Comparison of ENCODE assay signal across 14 mouse cellular contexts in the genomic region with DNA sequence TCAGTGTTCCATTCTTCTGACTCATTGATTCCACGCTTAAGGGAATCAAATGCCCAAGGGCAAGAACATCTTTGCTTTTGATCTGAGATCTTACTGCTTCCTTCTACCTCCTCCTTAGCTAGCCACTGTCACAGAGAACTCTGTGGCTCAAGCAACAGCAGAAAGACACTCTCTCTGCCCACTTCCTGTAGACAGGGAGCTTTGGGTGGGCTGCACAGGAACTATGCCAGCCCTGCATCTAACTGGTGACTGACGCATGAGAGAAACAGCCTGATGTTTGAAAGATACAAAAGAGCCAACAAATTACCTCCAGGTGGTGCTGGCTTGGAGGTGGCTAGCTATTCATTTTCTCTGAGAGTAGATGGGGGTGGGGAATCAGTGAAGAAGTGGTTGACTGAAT.
DNase-seq lines count a peak whose midpoint lies in the region; ATAC-seq and TF ChIP-seq lines count a peak whose summit lies in the region.
"Had no signal": no experiment of that assay in that cellular context is flagged by ENCODE, and none has a peak within 500 bp of the region (broad histone marks: within the 10 kb centered on the region; RNA-seq: fewer than 3 reads in every experiment).

No protein-coding gene starts in this region.

- no peak overlapping the region for H3K4me2 ChIP-seq in lung, embryonic 14.5 days
- H3K4me2 ChIP-seq: hindbrain, embryonic 13.5 days; midbrain, embryonic 15.5 days had no signal

- WGBS in lung, embryonic 14.5 days: 60% methylated on average over 2 of the region's 2 CpGs

- peaks cover 27% of the 10 kb centered on the region for H3K4me1 ChIP-seq in lung, embryonic 14.5 days (ENCODE audit: insufficient read depth)
- peaks cover 39% of the 10 kb centered on the region for H3K4me1 ChIP-seq in brown adipose tissue, adult 24 weeks (ENCODE audit: control insufficient read depth, insufficient read depth, insufficient read length, low read length)
- H3K4me1 ChIP-seq: midbrain, embryonic 15.5 days had no signal

- TF ChIP-seq CTCF in lung, embryonic 14.5 days (IDR thresholded peaks at IDR 0.05; ENCODE audit: low read depth): no peak

- peak overlapping the region; percentile 79 for H3K27ac ChIP-seq in lung, embryonic 14.5 days (ENCODE audit: low read depth)
- peak overlapping the region; percentile 89 for H3K27ac ChIP-seq in brown adipose tissue, adult 24 weeks (replicated peaks; ENCODE audit: low read depth, low read length)
- H3K27ac ChIP-seq: hindbrain, embryonic 13.5 days; midbrain, embryonic 15.5 days had no signal

- peak; percentile 87 for DNase-seq in heart, adult 11 months
- no peak for DNase-seq in heart, postnatal 4 days
- DNase-seq in lung, embryonic 14.5 days: no peak
- DNase-seq in lung, postnatal 10 days: no peak
- peak; percentile 69 for DNase-seq in thymus, postnatal 0 days (ENCODE audit: low spot score)
- DNase-seq in spleen, adult 12 weeks (ENCODE audit: low spot score): no peak
- DNase-seq: cerebellum, adult 11 months; layer of hippocampus, adult 9-11 months; right cerebral cortex, postnatal 14 days had no signal

- no peaks in the 10 kb centered on the region for H3K9me3 ChIP-seq in lung, embryonic 14.5 days (ENCODE audit: low read depth, low read length)
- H3K9me3 ChIP-seq: G1E; hindbrain, embryonic 13.5 days; midbrain, embryonic 15.5 days had no signal

- no peak for ATAC-seq in lung, embryonic 14.5 days (ENCODE audit: insufficient read depth)
- no peak for ATAC-seq in inflammation-experienced regulatory T-cells, adult 6 months
- ATAC-seq: midbrain, embryonic 15.5 days had no signal

- H3K9ac ChIP-seq in lung, embryonic 14.5 days: no peak overlapping the region
- H3K9ac ChIP-seq: hindbrain, embryonic 13.5 days; midbrain, embryonic 15.5 days had no signal

- no peaks in the 10 kb centered on the region for H3K36me3 ChIP-seq in lung, embryonic 14.5 days (ENCODE audit: insufficient read depth)
- H3K36me3 ChIP-seq: midbrain, embryonic 15.5 days had no signal

- H3K27me3 ChIP-seq in lung, embryonic 14.5 days (ENCODE audit: insufficient read depth, low read length): no peaks in the 10 kb centered on the region
- H3K27me3 ChIP-seq: hindbrain, embryonic 13.5 days; midbrain, embryonic 15.5 days had no signal

- no peak overlapping the region for H3K4me3 ChIP-seq in lung, embryonic 14.5 days (ENCODE audit: low read depth, low read length)
- no peak overlapping the region for H3K4me3 ChIP-seq in brown adipose tissue, adult 24 weeks (ENCODE audit: insufficient read depth, low read depth, low read length)
- H3K4me3 ChIP-seq: hindbrain, embryonic 13.5 days; midbrain, embryonic 15.5 days had no signal

Comparison
In these comparisons a context has a peak if more than half of its experiments do, and no peak if none do; other contexts are left out.
1. DNase-seq: peak in heart, adult 11 months (single experiment) and thymus, postnatal 0 days (single experiment); none in heart, postnatal 4 days (single experiment), lung, embryonic 14.5 days (single experiment), lung, postnatal 10 days (single experiment) and spleen, adult 12 weeks (single experiment).